Mouse (Mus musculus): ENCODE data around the gene H2al1h.
"Not testable (repeated sequence)": the region's sequence is repeated elsewhere in the genome, so short reads cannot be mapped to it uniquely, and the experiment has no call there.

H2al1h gene

GRCm38 (mm10) chrX:11321192-11321591, at the start of gene H2al1h:
H2al1h (plus strand) TSS chrX:11321492.
- not testable (repeated sequence) for DNase-seq (ENCODE audit: low spot score)

GRCm38 (mm10) chrX:11273190-11273589, 48.1 kb upstream of the H2al1h start:
- DNase-seq (ENCODE audit: low spot score) = no peak

GRCm38 (mm10) chrX:11277083-11277482, 44.2 kb upstream of the H2al1h start:
- DNase-seq (ENCODE audit: low spot score) = no peak

- DNase-seq (ENCODE audit: low spot score) = no peak
These were observed 40.6 kb upstream of the H2al1h start for GRCm38 (mm10) chrX:11280741-11281140.

GRCm38 (mm10) chrX:11288306-11288882, 32.9 kb upstream of the H2al1h start:
- DNase-seq (ENCODE audit: low spot score) = no peak

GRCm38 (mm10) chrX:11289244-11289643, 32.0 kb upstream of the H2al1h start:
- no peak for DNase-seq (ENCODE audit: low spot score)

GRCm38 (mm10) chrX:11298957-11299356, 22.3 kb upstream of the H2al1h start, which contains the start of gene H2al1a:
H2al1a (plus strand) TSS chrX:11299257.
- DNase-seq (ENCODE audit: low spot score) = not testable (repeated sequence)

GRCm38 (mm10) chrX:11302132-11302531, 19.2 kb upstream of the H2al1h start, which contains the start of gene H2al1b:
H2al1b (plus strand) TSS chrX:11302432.
- not testable (repeated sequence) for DNase-seq (ENCODE audit: low spot score)

GRCm38 (mm10) chrX:11305355-11305754, 15.9 kb upstream of the H2al1h start, which contains the start of gene H2al1c:
H2al1c (plus strand) TSS chrX:11305655.
- DNase-seq (ENCODE audit: low spot score) = not testable (repeated sequence)

- DNase-seq (ENCODE audit: low spot score) = not testable (repeated sequence)
These were observed 12.8 kb upstream of the H2al1h start, which contains the start of gene H2al1d for GRCm38 (mm10) chrX:11308524-11308923. H2al1d (plus strand) TSS chrX:11308824.

GRCm38 (mm10) chrX:11311634-11312033, 9.7 kb upstream of the H2al1h start, which contains the start of gene H2al1e:
H2al1e (plus strand) TSS chrX:11311934.
- not testable (repeated sequence) for DNase-seq (ENCODE audit: low spot score)

- DNase-seq (ENCODE audit: low spot score) = not testable (repeated sequence)
These were observed 6.4 kb upstream of the H2al1h start, which contains the start of gene H2al1f for GRCm38 (mm10) chrX:11314858-11315257. H2al1f (plus strand) TSS chrX:11315158.

- not testable (repeated sequence) for DNase-seq (ENCODE audit: low spot score)
These were observed 3.3 kb upstream of the H2al1h start, which contains the start of gene H2al1g for GRCm38 (mm10) chrX:11317956-11318355. H2al1g (plus strand) TSS chrX:11318256.

GRCm38 (mm10) chrX:11324359-11324758, 3.1 kb downstream of the H2al1h start, which contains the start of gene H2al1i:
H2al1i (plus strand) TSS chrX:11324659.
- not testable (repeated sequence) for DNase-seq (ENCODE audit: low spot score)

- not testable (repeated sequence) for DNase-seq (ENCODE audit: low spot score)
These were observed 6.2 kb downstream of the H2al1h start, which contains the start of gene H2al1j for GRCm38 (mm10) chrX:11327522-11327921. H2al1j (plus strand) TSS chrX:11327822.

GRCm38 (mm10) chrX:11345762-11346161, 24.5 kb downstream of the H2al1h start:
- DNase-seq (ENCODE audit: low spot score) = no peak

- no peak for DNase-seq (ENCODE audit: low spot score)
These were observed 25.5 kb downstream of the H2al1h start for GRCm38 (mm10) chrX:11346756-11347155.

GRCm38 (mm10) chrX:11360823-11361222, 39.5 kb downstream of the H2al1h start:
- no peak for DNase-seq (ENCODE audit: low spot score)

GRCm38 (mm10) chrX:11361261-11361660, 40.0 kb downstream of the H2al1h start:
- DNase-seq (ENCODE audit: low spot score) = no peak

- DNase-seq (ENCODE audit: low spot score) = no peak
These were observed 42.6 kb downstream of the H2al1h start for GRCm38 (mm10) chrX:11363890-11364289.

- DNase-seq (ENCODE audit: low spot score) = no peak
These were observed 43.9 kb downstream of the H2al1h start for GRCm38 (mm10) chrX:11365151-11365550.
